Comparison of ENCODE assay signal across 21 mouse cellular contexts in the genomic region with DNA sequence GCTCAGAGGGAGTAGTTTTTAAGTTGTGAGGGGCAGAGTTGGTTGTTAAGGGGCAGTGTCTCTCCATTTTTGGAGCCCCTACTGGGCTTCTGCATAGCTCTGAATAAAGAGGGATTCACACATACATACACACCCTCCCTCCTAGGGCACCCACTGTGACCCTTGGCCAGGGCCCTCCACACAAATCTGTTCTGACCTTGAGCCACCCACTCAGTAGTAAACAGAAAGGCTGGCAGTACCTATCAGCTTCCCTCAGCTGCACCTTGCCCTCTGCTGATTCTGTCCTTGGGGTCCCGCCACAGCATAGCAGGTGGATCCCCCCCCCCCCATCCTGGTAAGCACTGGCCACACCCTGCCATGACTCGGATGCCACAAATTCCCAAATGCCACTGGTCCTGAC.
DNase-seq lines count a peak whose midpoint lies in the region; ATAC-seq lines count a peak whose summit lies in the region.
"Had no signal": no experiment of that assay in that cellular context is flagged by ENCODE, and none has a peak within 500 bp of the region (broad histone marks: within the 10 kb centered on the region; RNA-seq: fewer than 3 reads in every experiment).

No protein-coding gene starts in this region.

- no peaks in the 10 kb centered on the region for H3K9me3 ChIP-seq in heart, embryonic 10.5 days
- no peaks in the 10 kb centered on the region for H3K9me3 ChIP-seq in midbrain, embryonic 12.5 days
- H3K9me3 ChIP-seq in midbrain, embryonic 16.5 days (replicated peaks; ENCODE audit: control insufficient read depth, low read length, poor library complexity, severe bottlenecking): no peaks in the 10 kb centered on the region
- H3K9me3 ChIP-seq in liver, embryonic 16.5 days (replicated peaks; ENCODE audit: control insufficient read depth, low read length): no peaks in the 10 kb centered on the region
- H3K9me3 ChIP-seq: embryonic facial prominence, embryonic 12.5 days had no signal

- H3K4me2 ChIP-seq in midbrain, embryonic 12.5 days (replicated peaks): no peak overlapping the region
- no peak overlapping the region for H3K4me2 ChIP-seq in midbrain, embryonic 16.5 days (ENCODE audit: low read length)
- H3K4me2 ChIP-seq in liver, embryonic 16.5 days (ENCODE audit: low read depth, low read length): no peak overlapping the region
- H3K4me2 ChIP-seq: embryonic facial prominence, embryonic 12.5 days; lung, embryonic 14.5 days had no signal

- H3K36me3 ChIP-seq in heart, embryonic 10.5 days: no peaks in the 10 kb centered on the region
- no peaks in the 10 kb centered on the region for H3K36me3 ChIP-seq in midbrain, embryonic 12.5 days
- H3K36me3 ChIP-seq in midbrain, embryonic 16.5 days (ENCODE audit: control insufficient read depth, insufficient read depth, low read length): no peaks in the 10 kb centered on the region
- H3K36me3 ChIP-seq in liver, embryonic 16.5 days (ENCODE audit: control insufficient read depth, insufficient read depth): no peaks in the 10 kb centered on the region
- H3K36me3 ChIP-seq: embryonic facial prominence, embryonic 12.5 days had no signal

- ATAC-seq in midbrain, embryonic 12.5 days (ENCODE audit: low FRiP score, low read depth): no peak
- no peak for ATAC-seq in midbrain, embryonic 16.5 days
- peak; percentile 85 for ATAC-seq in liver, embryonic 16.5 days (ENCODE audit: low read depth)
- ATAC-seq: forebrain, embryonic 14.5 days; inflammation-experienced regulatory T-cells, adult 6 months had no signal

- 29% methylated on average over 1 of the region's 2 CpGs for WGBS in heart, embryonic 10.5 days
- 83% methylated on average over 2 of the region's 2 CpGs for WGBS in midbrain, embryonic 12.5 days
- WGBS in midbrain, embryonic 16.5 days: 91% methylated on average over 2 of the region's 2 CpGs
- 38% methylated on average over 2 of the region's 2 CpGs for WGBS in liver, embryonic 16.5 days (ENCODE audit: insufficient replicate concordance)

- no peak overlapping the region for H3K9ac ChIP-seq in midbrain, embryonic 12.5 days (replicated peaks)
- H3K9ac ChIP-seq in midbrain, embryonic 16.5 days (ENCODE audit: low read depth, low read length): no peak overlapping the region
- H3K9ac ChIP-seq in liver, embryonic 16.5 days (ENCODE audit: low read depth, low read length): no peak overlapping the region
- H3K9ac ChIP-seq: embryonic facial prominence, embryonic 12.5 days; lung, embryonic 14.5 days had no signal

- no peak overlapping the region for H3K4me3 ChIP-seq in heart, embryonic 10.5 days
- H3K4me3 ChIP-seq in midbrain, embryonic 12.5 days: no peak overlapping the region
- H3K4me3 ChIP-seq in midbrain, embryonic 16.5 days (ENCODE audit: low read depth, low read length): no peak overlapping the region
- no peak overlapping the region for H3K4me3 ChIP-seq in liver, embryonic 16.5 days (ENCODE audit: low read depth, low read length)
- H3K4me3 ChIP-seq: embryonic facial prominence, embryonic 12.5 days; erythroblast, embryonic 14.5 days had no signal

- intact Hi-C loops in heart, postnatal 36 days (cut with DNase I): no loop called here
- intact Hi-C loops in gastrocnemius, postnatal 14 days (cut with DNase I; ENCODE audit: low total_unique reads): no loop called here

- peaks cover 9% of the 10 kb centered on the region; the same call in 1 of the 2 replicates for H3K27me3 ChIP-seq in heart, embryonic 10.5 days (ENCODE audit: insufficient read depth, poor library complexity, severe bottlenecking)
- H3K27me3 ChIP-seq in midbrain, embryonic 12.5 days: peaks cover 9% of the 10 kb centered on the region; the same call in 1 of the 2 replicates
- no peaks in the 10 kb centered on the region for H3K27me3 ChIP-seq in midbrain, embryonic 16.5 days (ENCODE audit: control insufficient read depth, insufficient read depth, low read depth, low read length)
- peaks cover 16% of the 10 kb centered on the region for H3K27me3 ChIP-seq in liver, embryonic 16.5 days (ENCODE audit: control insufficient read depth, insufficient read depth, low read depth, low read length)
- H3K27me3 ChIP-seq: embryonic facial prominence, embryonic 12.5 days had no signal

- DNase-seq in heart, embryonic 10.5 days (ENCODE audit: low spot score): no peak
- DNase-seq in heart, postnatal 36 days: no peak
- peak; percentile 22 for DNase-seq in liver
- DNase-seq in gastrocnemius, postnatal 14 days: no peak
- no peak for DNase-seq in thymus, postnatal 14 days
- DNase-seq: adrenal gland, adult 2 months; cerebellum, adult 9-10 months; gastrocnemius, postnatal 36 days; heart, postnatal 10 days; kidney, adult 9 months; lung, embryonic 14.5 days; right cerebral cortex, adult 18-20 months; thymus, postnatal 36 days had no signal

- H3K27ac ChIP-seq in heart, embryonic 10.5 days: 0 out of 2 replicates have a peak overlapping the region, but pooled peaks have one; percentile 7
- peak overlapping the region; percentile 86; the same call in 1 of the 2 replicates for H3K27ac ChIP-seq in midbrain, embryonic 12.5 days (replicated peaks)
- no peak overlapping the region; the same call in 1 of the 2 replicates for H3K27ac ChIP-seq in midbrain, embryonic 16.5 days (ENCODE audit: low read length)
- peak overlapping the region; percentile 1 for H3K27ac ChIP-seq in liver, embryonic 16.5 days (ENCODE audit: low read length)
- H3K27ac ChIP-seq: embryonic facial prominence, embryonic 12.5 days; macrophage had no signal

- H3K4me1 ChIP-seq in heart, embryonic 10.5 days: peaks cover 56% of the 10 kb centered on the region
- H3K4me1 ChIP-seq in midbrain, embryonic 12.5 days: peaks cover 46% of the 10 kb centered on the region
- peaks cover 21% of the 10 kb centered on the region for H3K4me1 ChIP-seq in midbrain, embryonic 16.5 days (ENCODE audit: control insufficient read depth, insufficient read depth, low read length)
- no peaks in the 10 kb centered on the region; the same call in none of the 2 replicates for H3K4me1 ChIP-seq in liver, embryonic 16.5 days (ENCODE audit: control insufficient read depth, low read depth, low read length)
